Mouse (Mus musculus): Measurements from ENCODE around the gene Gtf2ird1. TPM values are rescaled to one million over a fixed set of nuclear protein-coding genes. Genes with fewer than 3 reads are reported as not detected.
A peak's percentile ranks its signal among the peaks of the same experiment; 100 is the strongest.

Gtf2ird1 gene
- polyA plus RNA-seq, 1 experiment: 31.9 TPM

DNA sequence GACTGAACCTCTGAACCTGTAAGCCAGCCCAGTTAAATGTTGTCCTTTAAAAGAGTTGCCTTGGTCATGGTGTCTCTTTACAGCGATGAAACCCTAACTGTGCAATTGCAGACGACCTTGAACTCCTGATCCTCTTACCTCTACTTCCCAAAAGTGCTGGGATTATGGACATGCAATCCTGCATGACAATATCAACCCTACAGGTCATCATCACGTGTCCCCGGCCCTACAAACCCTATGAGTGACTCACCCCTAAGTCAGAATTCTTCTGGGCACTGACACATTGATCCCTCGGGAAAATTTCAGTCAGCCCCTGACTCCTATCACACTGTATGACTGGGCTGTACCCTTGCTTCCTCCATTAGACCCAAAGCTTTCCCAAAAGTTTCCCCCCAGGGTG is 48.4 kb downstream of the Gtf2ird1 start:
- TF ChIP-seq POLR2A (IDR thresholded peaks at IDR 0.05; ENCODE audit: extremely low read depth, insufficient read depth, low read length) (no peak), CTCF (IDR thresholded peaks at IDR 0.05; ENCODE audit: extremely low read depth, insufficient read depth, low read length) (no peak)
- H3K27ac ChIP-seq (ENCODE audit: insufficient read depth, low read length): no peak overlapping the region
- H3K4me3 ChIP-seq (ENCODE audit: insufficient read depth, low read length): no peak overlapping the region
- H3K4me1 ChIP-seq (ENCODE audit: control insufficient read depth, insufficient read depth, low read length): no peaks in the 10 kb centered on the region

DNA sequence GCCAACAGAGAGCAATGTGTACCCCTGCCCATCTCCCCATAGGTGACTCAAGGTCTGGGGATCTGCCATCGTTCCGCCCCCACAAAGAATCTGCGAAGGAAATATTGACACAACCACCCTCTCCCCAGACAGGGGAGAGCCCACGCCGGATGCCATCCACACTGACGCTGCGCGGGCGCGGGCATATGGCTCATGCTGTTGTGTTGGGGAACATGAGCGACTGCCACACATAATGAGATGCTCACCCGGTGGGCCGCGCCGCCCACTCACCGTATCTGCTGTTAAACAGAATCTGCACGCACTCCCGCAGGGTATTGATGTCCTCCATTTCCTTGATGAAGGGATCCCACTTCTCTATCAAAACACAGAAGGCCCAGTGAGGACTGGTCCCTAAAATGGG is 54.7 kb downstream of the Gtf2ird1 start:
- H3K4me3 ChIP-seq (ENCODE audit: insufficient read depth, low read length): no peak overlapping the region
- TF ChIP-seq CTCF (IDR thresholded peaks at IDR 0.05; ENCODE audit: extremely low read depth, insufficient read depth, low read length): no peak
- TF ChIP-seq POLR2A (IDR thresholded peaks at IDR 0.05; ENCODE audit: extremely low read depth, insufficient read depth, low read length): no peak
- peaks cover 2% of the 10 kb centered on the region for H3K4me1 ChIP-seq (ENCODE audit: control insufficient read depth, insufficient read depth, low read length)
- no peak overlapping the region for H3K27ac ChIP-seq (ENCODE audit: insufficient read depth, low read length)

- no peak overlapping the region for H3K4me3 ChIP-seq (ENCODE audit: insufficient read depth, low read length)
- H3K27ac ChIP-seq (ENCODE audit: insufficient read depth, low read length): no peak overlapping the region
- H3K4me1 ChIP-seq (ENCODE audit: control insufficient read depth, insufficient read depth, low read length): peaks cover 2% of the 10 kb centered on the region
- no peak for TF ChIP-seq CTCF (IDR thresholded peaks at IDR 0.05; ENCODE audit: extremely low read depth, insufficient read depth, low read length)
- no peak for TF ChIP-seq POLR2A (IDR thresholded peaks at IDR 0.05; ENCODE audit: extremely low read depth, insufficient read depth, low read length)
Observed at GRCm38 (mm10) chr5:134397434-134398163, 58.9 kb downstream of the Gtf2ird1 start.

DNA sequence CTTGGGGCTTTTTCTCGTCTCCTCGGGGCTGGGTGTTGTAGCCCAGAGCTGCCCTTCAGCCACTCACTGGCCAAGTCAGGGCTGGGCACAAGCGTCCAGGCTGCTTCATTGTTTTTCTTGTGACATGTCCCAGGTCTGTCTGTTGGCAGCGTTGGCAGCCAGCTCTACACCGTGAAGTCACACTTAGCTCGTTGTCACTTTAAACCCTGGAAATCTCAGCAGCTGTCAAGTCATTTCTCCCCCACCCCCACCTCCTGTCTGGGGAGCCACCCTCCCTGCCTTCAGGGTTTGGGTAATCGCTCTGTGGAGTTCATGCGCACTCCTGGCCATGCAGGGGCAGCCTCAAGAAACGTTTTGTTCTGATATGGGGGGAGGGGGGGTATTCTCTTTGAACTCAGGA is 60.0 kb downstream of the Gtf2ird1 start:
- Histone ChIP-seq H3K4me1 (ENCODE audit: control insufficient read depth, insufficient read depth, low read length) (no peaks in the 10 kb centered on the region), H3K4me3 (ENCODE audit: insufficient read depth, low read length) (no peak overlapping the region), H3K27ac (ENCODE audit: insufficient read depth, low read length) (no peak overlapping the region)
- no peak for TF ChIP-seq POLR2A (IDR thresholded peaks at IDR 0.05; ENCODE audit: extremely low read depth, insufficient read depth, low read length)
- no peak for TF ChIP-seq CTCF (IDR thresholded peaks at IDR 0.05; ENCODE audit: extremely low read depth, insufficient read depth, low read length)

DNA sequence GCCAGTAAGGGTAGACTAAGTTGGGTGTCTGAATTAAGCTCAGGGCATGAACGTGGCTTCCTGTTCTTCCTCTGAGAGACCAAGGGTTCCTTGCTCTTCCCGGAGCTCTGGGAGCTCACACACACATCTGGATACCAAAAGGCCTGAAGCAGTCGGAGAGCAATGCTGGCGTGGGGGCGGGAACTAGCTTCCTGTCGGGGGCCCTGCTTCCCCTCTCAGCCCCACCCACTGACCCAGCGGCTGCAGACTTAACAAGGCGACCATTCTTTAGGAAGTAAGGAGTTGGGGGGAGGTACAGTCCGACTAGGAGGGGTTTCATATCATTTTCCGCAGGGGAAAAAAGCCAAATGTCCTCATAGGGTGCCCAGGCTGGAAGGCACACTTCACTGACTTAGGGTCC is 61.9 kb downstream of the Gtf2ird1 start:
- no peak overlapping the region for H3K27ac ChIP-seq (ENCODE audit: insufficient read depth, low read length)
- H3K4me1 ChIP-seq (ENCODE audit: control insufficient read depth, insufficient read depth, low read length): no peaks in the 10 kb centered on the region
- no peak for TF ChIP-seq POLR2A (IDR thresholded peaks at IDR 0.05; ENCODE audit: extremely low read depth, insufficient read depth, low read length)
- no peak for TF ChIP-seq CTCF (IDR thresholded peaks at IDR 0.05; ENCODE audit: extremely low read depth, insufficient read depth, low read length)
- H3K4me3 ChIP-seq (ENCODE audit: insufficient read depth, low read length): no peak overlapping the region; the same call in 1 of the 2 replicates

DNA sequence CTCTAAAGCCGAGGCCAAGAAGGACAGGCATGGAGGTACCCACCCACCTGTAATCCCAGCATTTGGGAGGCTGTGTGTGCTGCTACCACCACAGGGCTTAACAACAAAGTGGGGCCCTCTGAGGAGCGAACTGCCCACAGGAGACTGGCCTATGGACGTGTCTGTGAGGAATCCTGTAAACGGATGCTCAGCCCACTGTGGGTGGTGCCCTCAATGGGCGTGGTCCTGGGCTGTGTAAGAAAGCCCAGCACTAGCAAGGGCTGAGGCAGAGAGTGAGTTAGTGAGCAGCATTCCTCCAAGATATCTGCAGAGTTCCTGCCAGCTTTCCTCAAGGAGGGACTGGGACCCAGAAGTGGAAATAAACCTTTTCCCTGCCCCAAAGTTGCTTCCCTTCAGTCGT is 62.9 kb downstream of the Gtf2ird1 start:
- H3K4me1 ChIP-seq (ENCODE audit: control insufficient read depth, insufficient read depth, low read length): no peaks in the 10 kb centered on the region
- H3K27ac ChIP-seq (ENCODE audit: insufficient read depth, low read length): no peak overlapping the region
- no peak for TF ChIP-seq POLR2A (IDR thresholded peaks at IDR 0.05; ENCODE audit: extremely low read depth, insufficient read depth, low read length)
- TF ChIP-seq CTCF (IDR thresholded peaks at IDR 0.05; ENCODE audit: extremely low read depth, insufficient read depth, low read length): no peak
- no peak overlapping the region for H3K4me3 ChIP-seq (ENCODE audit: insufficient read depth, low read length)

- peak; percentile 69 for TF ChIP-seq CTCF (IDR thresholded peaks at IDR 0.05; ENCODE audit: extremely low read depth, insufficient read depth, low read length)
- no peak for TF ChIP-seq POLR2A (IDR thresholded peaks at IDR 0.05; ENCODE audit: extremely low read depth, insufficient read depth, low read length)
- H3K27ac ChIP-seq (ENCODE audit: insufficient read depth, low read length): no peak overlapping the region
- no peak overlapping the region for H3K4me3 ChIP-seq (ENCODE audit: insufficient read depth, low read length)
- no peaks in the 10 kb centered on the region for H3K4me1 ChIP-seq (ENCODE audit: control insufficient read depth, insufficient read depth, low read length)
Observed at GRCm38 (mm10) chr5:134385106-134385505, 71.4 kb downstream of the Gtf2ird1 start.

GRCm38 (mm10) chr5:134375256-134375655 is 81.3 kb downstream of the Gtf2ird1 start:
- TF ChIP-seq CTCF (IDR thresholded peaks at IDR 0.05; ENCODE audit: extremely low read depth, insufficient read depth, low read length): no peak
- TF ChIP-seq POLR2A (IDR thresholded peaks at IDR 0.05; ENCODE audit: extremely low read depth, insufficient read depth, low read length): no peak
- H3K4me3 ChIP-seq (ENCODE audit: insufficient read depth, low read length): no peak overlapping the region
- H3K27ac ChIP-seq (ENCODE audit: insufficient read depth, low read length): no peak overlapping the region

GRCm38 (mm10) chr5:134374546-134374945 is 82.0 kb downstream of the Gtf2ird1 start:
- no peak for TF ChIP-seq CTCF (IDR thresholded peaks at IDR 0.05; ENCODE audit: extremely low read depth, insufficient read depth, low read length)
- no peak for TF ChIP-seq POLR2A (IDR thresholded peaks at IDR 0.05; ENCODE audit: extremely low read depth, insufficient read depth, low read length)
- H3K27ac ChIP-seq (ENCODE audit: insufficient read depth, low read length): peak overlapping the region; percentile 88
- H3K4me1 ChIP-seq (ENCODE audit: control insufficient read depth, insufficient read depth, low read length): no peaks in the 10 kb centered on the region
- no peak overlapping the region for H3K4me3 ChIP-seq (ENCODE audit: insufficient read depth, low read length)

More at GRCm38 (mm10) chr5:134375256-134375655, 81.3 kb downstream of the Gtf2ird1 start:
- no peaks in the 10 kb centered on the region for H3K4me1 ChIP-seq (ENCODE audit: control insufficient read depth, insufficient read depth, low read length)

GRCm38 (mm10) chr5:134373912-134374488 is 82.5 kb downstream of the Gtf2ird1 start:
- H3K4me3 ChIP-seq (ENCODE audit: insufficient read depth, low read length): no peak overlapping the region
- peak overlapping the region; percentile 88 for H3K27ac ChIP-seq (ENCODE audit: insufficient read depth, low read length)
- TF ChIP-seq POLR2A (IDR thresholded peaks at IDR 0.05; ENCODE audit: extremely low read depth, insufficient read depth, low read length) (no peak), CTCF (IDR thresholded peaks at IDR 0.05; ENCODE audit: extremely low read depth, insufficient read depth, low read length) (peak; percentile 91)
- H3K4me1 ChIP-seq (ENCODE audit: control insufficient read depth, insufficient read depth, low read length): no peaks in the 10 kb centered on the region
